Mouse (Mus musculus) central nervous system, embryonic 14 days (tissue): Measurements from ENCODE around the gene Vmn1r51. TPM values are rescaled to one million over a fixed set of nuclear protein-coding genes. Genes with fewer than 3 reads are reported as not detected.

Source experiments
- polyA plus RNA-seq: library from polyadenylated mRNA; depleted of rRNA; stranded (reverse); fragments of >200 nt; gene quantifications from 2 replicates; pipeline ENCODE4 v1.2.3, GENCODE M21; 2012; rRNA removed

The Vmn1r51 gene
- polyA plus RNA-seq: not detected in 2 replicates

DNA sequence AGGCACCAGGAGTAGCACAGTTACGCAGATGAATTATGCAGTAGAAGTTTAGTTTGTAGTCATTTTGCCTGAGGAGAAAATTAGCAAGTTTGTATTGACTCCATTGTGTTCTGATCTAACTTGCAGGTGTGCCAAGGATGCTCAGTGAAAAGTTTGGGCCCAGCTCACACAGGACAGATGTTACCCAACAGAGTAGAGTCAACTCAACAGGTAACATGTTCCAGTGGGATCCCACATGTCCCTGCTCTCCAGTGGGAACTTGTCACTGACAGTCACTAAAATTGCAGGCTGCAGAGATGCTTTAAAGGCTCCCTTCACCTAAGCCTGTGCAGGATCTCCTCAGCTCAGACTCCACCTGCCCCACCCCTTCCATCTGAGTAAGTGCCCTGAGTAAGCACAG lies at the start of gene Vmn1r51:
TSS of gene Vmn1r51 (plus strand) at position 301 of the 400 bp plus-strand sequence.

DNA sequence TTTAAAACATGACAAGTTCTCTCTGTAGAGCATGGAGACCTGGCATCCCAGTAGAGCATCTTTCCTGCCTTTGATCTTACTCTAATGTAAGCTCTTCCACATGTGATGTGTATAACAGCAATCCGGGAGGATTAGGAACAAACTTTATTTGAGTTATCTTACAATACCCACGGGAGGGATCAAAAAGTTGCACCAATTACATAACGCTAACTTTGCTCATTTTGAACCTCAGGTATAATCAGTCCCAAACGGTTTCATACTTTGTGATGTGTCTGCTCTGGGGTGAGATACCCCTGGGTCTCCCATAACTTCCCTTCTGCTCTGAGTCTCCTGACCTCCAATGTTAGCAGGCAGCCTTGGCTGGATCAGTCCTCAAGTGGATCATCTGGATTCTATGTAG lies 44.0 kb upstream of the Vmn1r51 start, which contains the start of gene Vmn1r49:
TSS of gene Vmn1r49 (minus strand) at position 101 of the 400 bp plus-strand sequence.

DNA sequence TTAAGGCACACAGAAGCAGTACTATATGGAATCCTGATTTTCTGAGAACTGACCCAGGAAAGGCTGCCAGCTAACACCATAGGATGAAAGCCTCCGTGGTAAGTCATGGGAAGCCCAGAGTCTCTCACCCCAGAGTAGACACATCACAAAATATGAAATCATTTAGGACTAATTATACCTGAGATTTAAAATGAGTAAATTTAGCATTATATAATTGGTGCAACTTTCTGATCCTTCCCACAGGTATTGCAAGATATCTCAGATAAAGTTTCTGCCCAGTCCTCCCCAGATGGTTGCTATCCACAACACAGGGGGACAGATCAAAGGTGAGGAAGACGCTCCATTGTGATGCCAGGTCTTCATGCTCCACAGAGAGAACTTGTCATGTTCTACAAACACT lies 21.3 kb upstream of the Vmn1r51 start, which contains the start of gene Vmn1r50:
TSS of gene Vmn1r50 (plus strand) at position 301 of the 400 bp plus-strand sequence.

DNA sequence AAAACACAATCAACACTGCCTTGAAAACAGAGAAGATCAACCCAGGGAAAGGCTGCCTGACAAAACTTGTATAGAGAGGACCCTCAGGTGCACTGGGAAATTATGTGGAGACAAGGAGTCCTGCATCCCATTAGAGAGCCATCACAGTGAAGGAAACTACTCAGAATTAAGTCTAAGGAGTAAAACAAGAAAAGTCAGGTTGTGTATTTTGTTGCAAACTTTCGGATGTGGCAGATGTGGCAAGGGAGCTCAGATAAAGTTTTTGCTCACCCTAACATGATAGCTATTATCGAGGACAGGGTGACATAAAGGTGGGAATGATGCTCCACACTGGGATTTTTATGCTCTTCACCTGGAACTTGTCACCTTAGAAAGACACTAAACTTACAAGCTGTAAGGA lies 52.1 kb downstream of the Vmn1r51 start, which contains the start of gene Vmn1r52:
TSS of gene Vmn1r52 (plus strand) at position 301 of the 400 bp plus-strand sequence.

Other genes with a start within 250 kb of the Vmn1r51 start
- gene Vmn1r42, start 246.2 kb upstream of the Vmn1r51 start, polyA plus RNA-seq: not detected in 2 replicates
- gene Vmn1r43, start 246.2 kb upstream of the Vmn1r51 start, polyA plus RNA-seq: not detected in 2 replicates
- not detected in 2 replicates for gene Vmn1r44, start 238.9 kb upstream of the Vmn1r51 start, polyA plus RNA-seq
- not detected in 2 replicates for gene Vmn1r45, start 182.0 kb upstream of the Vmn1r51 start, polyA plus RNA-seq
- gene Vmn1r46, start 153.3 kb upstream of the Vmn1r51 start, polyA plus RNA-seq: not detected in 2 replicates
- not detected in 2 replicates for gene Vmn1r47, start 106.4 kb upstream of the Vmn1r51 start, polyA plus RNA-seq
- not detected in 2 replicates for gene Vmn1r48, start 85.8 kb upstream of the Vmn1r51 start, polyA plus RNA-seq
- gene Vmn1r49, start 44.1 kb upstream of the Vmn1r51 start, polyA plus RNA-seq: not detected in 2 replicates
- not detected in 2 replicates for gene Vmn1r50, start 21.2 kb upstream of the Vmn1r51 start, polyA plus RNA-seq
- not detected in 2 replicates for gene Vmn1r52, start 52.2 kb downstream of the Vmn1r51 start, polyA plus RNA-seq
- not detected in 2 replicates for gene V1ra8, start 80.2 kb downstream of the Vmn1r51 start, polyA plus RNA-seq
- gene Vmn1r53, start 101.8 kb downstream of the Vmn1r51 start, polyA plus RNA-seq: not detected in 2 replicates
- not detected in 2 replicates for gene Vmn1r54, start 123.7 kb downstream of the Vmn1r51 start, polyA plus RNA-seq
- not detected in 2 replicates for gene BC048671, start 178.6 kb downstream of the Vmn1r51 start, polyA plus RNA-seq
- gene Chst13, start 202.6 kb downstream of the Vmn1r51 start, polyA plus RNA-seq: 0.16 and 0.39 TPM in 2 replicates
- gene Uroc1, start 210.7 kb downstream of the Vmn1r51 start, polyA plus RNA-seq: not detected in 2 replicates
- 16.9 and 17.0 TPM in 2 replicates for gene Zxdc, start 246.9 kb downstream of the Vmn1r51 start, polyA plus RNA-seq